Mouse (Mus musculus): ENCODE data around the gene Rtbdn. TPM values are rescaled to one million over a fixed set of nuclear protein-coding genes. Genes with fewer than 3 reads are reported as not detected.

Rtbdn gene
- polyA plus RNA-seq, 1 experiment: not detected

DNA sequence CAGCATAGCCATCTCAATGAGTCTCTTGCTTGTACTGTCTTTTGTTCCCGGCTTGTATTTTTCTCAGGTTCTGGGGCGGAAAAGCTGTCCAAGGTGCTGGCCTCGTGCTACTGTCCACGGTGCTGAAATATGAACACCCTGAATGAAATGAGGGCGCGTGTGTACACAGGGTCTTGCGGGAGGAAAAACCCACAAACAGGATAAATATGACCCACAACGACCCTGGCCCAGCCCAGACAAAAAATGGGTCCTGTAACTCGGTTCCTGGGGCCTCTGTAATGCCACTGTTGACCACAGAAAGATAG is 402 bp downstream of the Rtbdn start:
- Histone ChIP-seq H3K4me3 (ENCODE audit: insufficient read depth, low read length) (no peak overlapping the region), H3K4me1 (ENCODE audit: control insufficient read depth, insufficient read depth, low read length) (no peaks in the 10 kb centered on the region), H3K27ac (ENCODE audit: insufficient read depth, low read depth, low read length) (no peak overlapping the region)
- TF ChIP-seq POLR2A (IDR thresholded peaks at IDR 0.05; ENCODE audit: borderline replicate concordance, low read depth, low read length): no peak
- no peak for TF ChIP-seq CTCF (IDR thresholded peaks at IDR 0.05; ENCODE audit: low read depth, low read length)

DNA sequence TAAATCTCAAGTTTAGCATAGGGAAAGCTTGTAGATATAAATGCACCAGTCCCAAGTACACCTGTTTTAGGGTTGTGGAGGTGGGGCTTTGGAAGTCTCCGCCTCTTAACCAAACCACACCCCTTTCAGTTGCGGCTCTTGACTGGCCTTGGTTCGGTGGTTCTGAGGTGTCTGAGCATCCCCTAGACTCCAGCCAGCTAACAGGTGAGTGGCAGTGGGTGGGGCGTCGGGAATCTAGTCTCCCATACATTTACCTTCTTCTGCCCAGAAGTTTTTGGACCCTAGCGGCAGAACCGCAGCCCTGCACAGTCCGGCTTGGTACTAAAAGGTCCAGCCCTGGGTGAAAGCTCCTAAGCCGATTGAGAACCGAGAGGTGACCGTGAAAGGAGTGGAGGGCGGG is 3.0 kb downstream of the Rtbdn start:
- Histone ChIP-seq H3K4me1 (ENCODE audit: control insufficient read depth, insufficient read depth, low read length) (peaks cover 8% of the 10 kb centered on the region), H3K4me3 (ENCODE audit: insufficient read depth, low read length) (no peak overlapping the region), H3K27ac (ENCODE audit: insufficient read depth, low read depth, low read length) (no peak overlapping the region)
- TF ChIP-seq CTCF (IDR thresholded peaks at IDR 0.05; ENCODE audit: low read depth, low read length) (no peak), POLR2A (IDR thresholded peaks at IDR 0.05; ENCODE audit: borderline replicate concordance, low read depth, low read length) (no peak)

DNA sequence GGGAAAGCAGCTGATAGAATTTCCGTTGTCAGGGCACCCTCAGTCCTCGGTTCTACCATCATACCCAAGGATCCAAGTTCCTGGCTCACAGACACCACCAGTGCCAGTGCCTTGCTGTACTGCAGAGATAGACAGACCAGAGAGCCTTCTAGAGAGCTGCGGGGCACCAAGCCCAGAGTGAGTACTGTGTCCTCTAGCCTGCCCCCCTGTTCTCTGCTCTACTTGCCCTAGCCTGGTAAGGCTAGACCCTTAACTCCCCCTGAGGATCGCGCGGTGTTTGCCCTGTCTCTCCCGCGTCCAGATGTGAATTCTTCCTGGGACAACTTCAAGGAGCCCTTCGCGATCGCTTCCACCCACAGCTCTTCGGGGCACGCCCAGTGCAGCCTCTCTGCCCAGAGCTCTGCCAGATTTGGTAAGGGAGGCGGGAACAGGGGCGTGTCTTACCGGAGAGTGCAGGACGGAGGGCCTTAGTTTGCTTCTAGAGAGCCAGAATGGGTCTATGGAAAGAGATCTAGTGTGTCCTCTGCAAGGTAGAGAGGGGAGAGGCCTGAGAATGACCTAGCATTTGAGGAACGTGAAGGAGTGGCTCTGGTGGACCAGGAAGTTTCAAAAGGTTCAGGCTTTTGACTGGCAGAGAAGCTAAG is 5.9 kb downstream of the Rtbdn start:
- Histone ChIP-seq H3K4me1 (ENCODE audit: control insufficient read depth, insufficient read depth, low read length) (peaks cover 8% of the 10 kb centered on the region), H3K4me3 (ENCODE audit: insufficient read depth, low read length) (peak overlapping the region; percentile 33), H3K27ac (ENCODE audit: insufficient read depth, low read depth, low read length) (no peak overlapping the region)
- TF ChIP-seq POLR2A (IDR thresholded peaks at IDR 0.05; ENCODE audit: borderline replicate concordance, low read depth, low read length): no peak
- TF ChIP-seq CTCF (IDR thresholded peaks at IDR 0.05; ENCODE audit: low read depth, low read length): no peak

DNA sequence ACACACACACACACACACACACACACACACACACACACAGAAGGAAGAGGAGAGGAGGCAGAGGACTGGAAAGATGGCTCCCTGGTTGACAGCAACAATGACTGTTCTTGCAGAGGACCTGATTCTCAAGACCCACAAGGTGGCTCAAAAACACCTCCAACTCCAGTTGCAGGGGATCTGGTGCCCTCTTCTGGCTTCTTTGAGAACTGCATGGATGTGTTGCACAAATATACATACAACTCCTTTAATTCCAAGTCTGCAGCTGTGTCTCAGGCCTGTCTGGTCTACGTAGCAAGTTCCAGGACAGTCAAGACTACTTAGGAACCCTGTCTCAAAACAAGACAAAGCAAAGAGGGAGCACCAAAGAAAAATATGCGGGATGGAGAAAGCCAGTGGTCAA is 10.0 kb downstream of the Rtbdn start:
- no peak overlapping the region for H3K4me3 ChIP-seq (ENCODE audit: insufficient read depth, low read length)
- H3K4me1 ChIP-seq (ENCODE audit: control insufficient read depth, insufficient read depth, low read length): peaks cover 8% of the 10 kb centered on the region
- no peak overlapping the region for H3K27ac ChIP-seq (ENCODE audit: insufficient read depth, low read depth, low read length)
- TF ChIP-seq CTCF (IDR thresholded peaks at IDR 0.05; ENCODE audit: low read depth, low read length): peak; percentile 58; the same call in 1 of the 2 replicates
- no peak for TF ChIP-seq POLR2A (IDR thresholded peaks at IDR 0.05; ENCODE audit: borderline replicate concordance, low read depth, low read length)

DNA sequence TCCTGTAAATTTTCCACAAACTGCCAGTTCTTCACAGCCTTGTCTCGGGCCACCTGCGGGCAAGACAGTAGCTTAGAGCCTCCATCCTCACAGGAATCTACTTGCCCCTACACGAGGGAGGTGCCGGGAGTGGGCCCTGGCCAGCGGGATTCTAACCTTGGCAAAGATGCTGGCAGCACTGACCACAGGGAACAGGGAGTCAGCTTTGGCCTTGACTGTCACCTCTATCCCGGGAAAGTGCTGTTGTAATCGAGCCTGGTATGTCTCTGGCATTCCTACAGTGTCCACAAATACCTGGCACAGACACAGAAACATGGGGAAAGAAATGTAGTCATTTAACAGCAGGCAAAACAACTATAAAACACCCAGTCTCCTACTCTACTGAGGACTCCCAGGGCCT is 13.0 kb downstream of the Rtbdn start:
- no peak overlapping the region for H3K27ac ChIP-seq (ENCODE audit: insufficient read depth, low read depth, low read length)

DNA sequence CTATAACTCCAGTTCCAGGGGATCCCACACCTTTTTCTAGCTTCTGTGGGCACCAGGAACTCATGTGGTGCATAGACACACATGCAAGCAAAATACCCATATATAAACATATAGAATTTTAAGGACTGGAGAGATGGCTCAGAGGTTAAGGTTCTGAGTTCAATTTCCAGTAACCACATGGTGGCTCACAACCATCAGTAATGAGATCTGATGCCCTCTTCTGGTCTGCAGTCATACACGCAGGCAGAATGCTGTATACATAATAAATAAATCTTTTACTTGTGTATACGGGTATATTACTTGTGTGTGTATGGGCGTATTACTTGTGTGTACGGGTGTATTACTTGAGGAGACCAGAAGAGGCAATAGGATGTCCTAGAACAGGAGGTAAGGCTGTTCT is 17.2 kb downstream of the Rtbdn start:
- no peak overlapping the region for H3K27ac ChIP-seq (ENCODE audit: insufficient read depth, low read depth, low read length)
- H3K4me1 ChIP-seq (ENCODE audit: control insufficient read depth, insufficient read depth, low read length): peaks cover 22% of the 10 kb centered on the region
- no peak overlapping the region for H3K4me3 ChIP-seq (ENCODE audit: insufficient read depth, low read length)
- no peak for TF ChIP-seq CTCF (IDR thresholded peaks at IDR 0.05; ENCODE audit: low read depth, low read length)
- no peak for TF ChIP-seq POLR2A (IDR thresholded peaks at IDR 0.05; ENCODE audit: borderline replicate concordance, low read depth, low read length)

More for the DNA sequence above, 13.0 kb downstream of the Rtbdn start:
- Histone ChIP-seq H3K4me1 (ENCODE audit: control insufficient read depth, insufficient read depth, low read length) (peaks cover 1% of the 10 kb centered on the region), H3K4me3 (ENCODE audit: insufficient read depth, low read length) (no peak overlapping the region)
- no peak for TF ChIP-seq POLR2A (IDR thresholded peaks at IDR 0.05; ENCODE audit: borderline replicate concordance, low read depth, low read length)
- no peak for TF ChIP-seq CTCF (IDR thresholded peaks at IDR 0.05; ENCODE audit: low read depth, low read length)

DNA sequence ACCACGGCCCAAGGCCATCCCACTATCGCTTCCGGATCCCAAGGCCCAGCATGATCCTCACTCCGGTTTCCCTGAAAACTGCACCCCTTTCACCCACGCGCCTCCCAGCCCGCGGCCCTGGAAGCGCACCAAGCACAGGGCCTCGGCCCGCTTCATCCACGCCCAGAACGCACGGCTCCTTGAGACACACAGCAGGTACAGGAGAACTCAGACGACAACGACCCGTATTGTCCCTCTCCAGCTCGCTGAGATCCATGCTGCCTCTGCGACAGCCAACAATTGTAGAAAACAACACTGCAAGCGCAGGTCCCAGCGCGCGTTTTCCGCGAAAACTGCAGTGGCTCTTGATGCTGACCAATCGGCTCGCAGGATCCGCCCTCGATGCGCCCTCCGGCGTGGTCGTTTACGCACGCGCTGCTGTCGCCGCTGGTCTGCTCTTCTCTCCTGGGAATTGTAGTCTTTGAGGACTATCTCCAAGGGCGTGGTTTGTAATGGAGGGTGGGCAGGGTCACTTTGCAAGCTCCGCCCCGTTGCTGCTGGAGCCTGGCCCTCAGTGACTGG is 19.0 kb downstream of the Rtbdn start:
- Histone ChIP-seq H3K4me1 (ENCODE audit: control insufficient read depth, insufficient read depth, low read length) (peaks cover 22% of the 10 kb centered on the region), H3K27ac (ENCODE audit: insufficient read depth, low read depth, low read length) (peak overlapping the region; percentile 55), H3K4me3 (ENCODE audit: insufficient read depth, low read length) (peak overlapping the region; percentile 83)
- no peak for TF ChIP-seq POLR2A (IDR thresholded peaks at IDR 0.05; ENCODE audit: borderline replicate concordance, low read depth, low read length)
- no peak for TF ChIP-seq CTCF (IDR thresholded peaks at IDR 0.05; ENCODE audit: low read depth, low read length)

DNA sequence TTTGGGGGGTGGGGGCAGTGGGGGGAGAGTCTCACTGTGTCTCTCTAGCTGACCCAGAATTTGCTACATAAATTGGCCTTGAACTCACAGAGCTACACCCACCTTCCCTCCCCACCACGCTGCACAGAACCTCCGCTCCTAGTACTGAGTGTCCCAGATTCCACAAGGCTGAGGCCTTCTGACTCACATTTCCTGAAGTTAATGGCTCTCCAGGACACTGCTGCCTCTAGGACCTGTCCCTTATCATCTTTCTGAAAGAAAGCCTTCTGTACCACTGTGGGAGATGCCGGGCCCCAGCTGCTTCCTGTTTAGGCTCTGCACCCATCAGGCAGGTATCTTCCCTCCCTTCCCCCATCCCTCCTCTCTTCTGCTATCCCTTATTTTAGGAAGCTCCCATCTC is 19.8 kb downstream of the Rtbdn start:
- Histone ChIP-seq H3K4me1 (ENCODE audit: control insufficient read depth, insufficient read depth, low read length) (peaks cover 22% of the 10 kb centered on the region), H3K27ac (ENCODE audit: insufficient read depth, low read depth, low read length) (no peak overlapping the region), H3K4me3 (ENCODE audit: insufficient read depth, low read length) (no peak overlapping the region)
- TF ChIP-seq CTCF (IDR thresholded peaks at IDR 0.05; ENCODE audit: low read depth, low read length) (no peak), POLR2A (IDR thresholded peaks at IDR 0.05; ENCODE audit: borderline replicate concordance, low read depth, low read length) (no peak)

DNA sequence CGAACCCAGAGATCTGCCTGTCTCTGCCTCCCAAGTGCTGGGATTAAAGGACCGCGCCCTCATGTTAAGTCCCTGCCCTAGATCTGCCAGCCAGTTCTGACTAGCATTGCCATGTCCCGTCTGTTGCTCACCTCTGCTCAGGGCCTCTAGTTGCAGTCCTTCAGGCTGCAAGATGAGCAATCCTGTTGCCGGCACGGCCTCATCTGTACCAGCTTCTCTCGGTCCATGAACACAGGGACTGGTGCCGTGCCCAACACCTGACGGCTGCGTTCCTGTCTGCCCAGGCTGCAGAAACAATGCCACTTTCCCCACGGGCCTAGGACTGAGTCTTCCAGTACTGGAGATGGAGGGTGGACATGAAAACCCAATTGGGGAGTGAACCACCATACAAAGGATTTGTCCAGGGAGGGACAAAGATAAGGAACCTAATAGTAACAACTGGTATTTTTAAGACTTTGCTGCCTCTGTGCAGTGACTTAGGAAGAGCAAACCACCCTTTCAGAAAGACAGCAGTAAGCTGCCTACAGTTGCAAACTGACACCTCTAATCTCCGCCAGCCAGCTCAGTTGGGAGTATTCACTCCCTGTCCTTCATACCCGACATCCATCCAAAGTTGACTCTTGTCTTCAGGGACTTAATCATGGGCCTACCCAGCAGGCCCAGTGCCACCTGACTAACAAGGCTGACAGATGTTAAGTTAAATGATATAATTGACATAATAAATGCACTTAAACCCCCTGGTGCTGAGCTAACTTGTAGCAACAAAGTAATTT is 20.9 kb downstream of the Rtbdn start:
- Histone ChIP-seq H3K27ac (ENCODE audit: insufficient read depth, low read depth, low read length) (peak overlapping the region; percentile 87), H3K4me3 (ENCODE audit: insufficient read depth, low read length) (peak overlapping the region; percentile 17), H3K4me1 (ENCODE audit: control insufficient read depth, insufficient read depth, low read length) (peaks cover 22% of the 10 kb centered on the region)
- no peak for TF ChIP-seq POLR2A (IDR thresholded peaks at IDR 0.05; ENCODE audit: borderline replicate concordance, low read depth, low read length)
- no peak for TF ChIP-seq CTCF (IDR thresholded peaks at IDR 0.05; ENCODE audit: low read depth, low read length)

DNA sequence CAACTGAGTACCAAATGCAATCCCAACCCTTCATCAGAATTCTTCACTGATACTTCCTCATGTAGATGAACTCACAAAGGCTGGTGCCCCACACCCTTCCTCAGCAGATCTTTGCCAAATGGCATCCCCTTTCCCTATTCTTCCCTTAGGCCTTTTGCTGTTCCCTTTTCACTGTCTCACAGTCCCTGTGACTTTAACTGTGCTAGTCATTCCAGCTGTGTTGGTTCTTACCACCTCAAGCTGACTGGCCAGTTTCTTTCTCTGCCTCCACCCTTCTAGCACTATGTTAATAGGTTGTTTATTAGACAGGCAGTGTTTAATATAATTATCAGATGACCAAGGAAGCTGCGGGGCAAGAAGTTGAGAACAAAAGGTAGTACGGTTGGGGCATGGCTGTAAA is 21.9 kb downstream of the Rtbdn start:
- Histone ChIP-seq H3K4me3 (ENCODE audit: insufficient read depth, low read length) (peak overlapping the region; percentile 80), H3K4me1 (ENCODE audit: control insufficient read depth, insufficient read depth, low read length) (peaks cover 22% of the 10 kb centered on the region), H3K27ac (ENCODE audit: insufficient read depth, low read depth, low read length) (peak overlapping the region; percentile 87)
- TF ChIP-seq POLR2A (IDR thresholded peaks at IDR 0.05; ENCODE audit: borderline replicate concordance, low read depth, low read length) (no peak), CTCF (IDR thresholded peaks at IDR 0.05; ENCODE audit: low read depth, low read length) (no peak)
